Mouse (Mus musculus): ENCODE data around the gene Tcf20. TPM values are rescaled to one million over a fixed set of nuclear protein-coding genes. Genes with fewer than 3 reads are reported as not detected.

The Tcf20 gene
- 8.3 and 8.6 TPM in 2 replicates for polyA plus RNA-seq (2015; fragmentation: Nextera tagmentation; extraction: Ambion mirVana)

DNA sequence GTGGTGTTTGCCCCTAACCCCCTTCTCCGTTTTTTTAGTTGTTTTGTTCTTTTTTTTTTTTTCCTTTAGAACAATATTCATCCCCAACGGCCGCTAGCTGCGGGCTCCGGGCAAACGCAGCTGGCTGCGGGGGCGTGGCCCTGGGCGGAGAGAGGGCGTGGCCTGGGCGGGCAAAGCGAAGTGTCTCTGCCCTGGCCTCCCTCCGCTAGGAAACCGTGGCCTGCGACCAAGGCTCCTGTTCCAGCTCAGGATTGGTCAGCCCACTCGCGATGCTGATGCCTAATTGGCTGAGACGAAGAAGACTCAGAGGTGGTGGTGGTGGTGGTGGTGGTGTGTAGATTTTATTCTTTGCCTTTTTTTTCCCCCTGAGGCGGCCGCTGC lies at the start of gene Tcf20:
Gene Tcf20 (minus strand): TSS at position 141 of the 381 bp plus-strand sequence.
- Histone ChIP-seq H3K27ac (no peak within 1 kb of the TSS), H3K27me3 (replicated peaks) (0 out of 2 replicates have a peak, but pooled peaks cover 10% of the 10 kb centered on the region), H3K4me2 (peak within 1 kb of the TSS; percentile 96), H3K4me1 (peaks cover 27% of the 10 kb centered on the region), H3K9ac (peak within 1 kb of the TSS; percentile 10; the same call in 1 of the 2 replicates), H3K36me3 (no peaks in the 10 kb centered on the region), H3K9me3 (no peaks in the 10 kb centered on the region), H3K4me3 (replicated peaks) (peak within 1 kb of the TSS; percentile 48)
- ATAC-seq (ENCODE audit: insufficient read depth, low FRiP score, low read depth) = peak; percentile 92
- 0% methylated on average over 20 of the region's 20 CpGs for WGBS

DNA sequence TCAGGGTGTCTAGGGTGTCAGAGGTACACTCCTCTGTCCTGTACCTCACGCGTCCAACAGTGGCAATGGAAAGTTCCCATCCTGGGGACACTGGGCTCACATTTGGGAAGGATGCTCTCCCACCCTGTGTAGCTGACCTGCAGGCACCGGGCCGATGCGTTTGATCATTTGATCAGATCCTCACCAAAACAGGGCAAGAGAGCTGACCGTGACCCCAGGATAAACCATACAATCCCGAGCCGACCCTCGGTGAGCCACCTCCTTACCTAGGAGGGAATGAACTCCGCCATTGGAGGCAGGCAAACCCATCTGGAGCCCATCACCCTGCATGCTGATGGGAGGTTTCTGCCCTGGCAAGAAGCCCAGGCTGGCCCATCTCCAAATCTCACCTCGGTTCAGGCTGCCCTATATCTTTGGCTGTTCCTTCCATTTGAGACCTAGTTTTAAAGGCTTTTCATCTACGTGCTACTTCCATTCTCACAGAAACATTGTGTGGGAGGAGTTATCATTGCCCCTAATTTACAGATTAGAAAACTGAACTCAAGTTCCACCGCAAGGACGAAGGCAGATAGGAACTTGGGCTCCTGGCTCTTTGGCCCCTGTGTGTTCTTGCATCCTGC lies 49.3 kb upstream of the Tcf20 start:
- H3K27me3 ChIP-seq (replicated peaks) = peaks cover 9% of the 10 kb centered on the region
- no peak overlapping the region for H3K4me2 ChIP-seq
- no peak overlapping the region for H3K9ac ChIP-seq
- H3K36me3 ChIP-seq = no peaks in the 10 kb centered on the region
- H3K27ac ChIP-seq = no peak overlapping the region
- no peaks in the 10 kb centered on the region for H3K9me3 ChIP-seq
- ATAC-seq (ENCODE audit: insufficient read depth, low FRiP score, low read depth) = peak; percentile 19; the same call in 1 of the 2 replicates
- no peak overlapping the region for H3K4me3 ChIP-seq (replicated peaks)
- 60% methylated on average over 14 of the region's 14 CpGs for WGBS
- peaks cover 44% of the 10 kb centered on the region for H3K4me1 ChIP-seq

DNA sequence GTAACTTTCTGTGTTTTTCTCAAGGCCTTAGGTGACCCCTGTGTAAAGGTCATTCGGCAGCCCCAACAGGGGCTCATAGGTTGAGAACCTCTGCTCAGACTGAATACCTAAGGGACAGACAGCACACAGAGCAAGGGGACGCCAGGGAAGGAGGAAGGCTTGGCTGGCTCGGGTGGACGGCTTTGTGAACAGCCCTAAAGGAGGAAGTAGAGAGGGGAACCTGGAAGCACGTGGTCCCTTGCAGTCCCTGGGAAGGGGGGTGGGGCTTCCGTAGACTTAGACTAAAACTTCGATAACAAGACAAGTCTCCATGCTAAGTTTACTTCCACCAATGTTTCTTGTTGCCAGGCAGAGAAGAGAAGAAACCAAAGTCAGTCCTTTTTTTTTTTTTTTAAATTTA lies 48.4 kb upstream of the Tcf20 start:
- H3K4me1 ChIP-seq = peaks cover 44% of the 10 kb centered on the region
- WGBS = 54% methylated on average over 7 of the region's 7 CpGs

DNA sequence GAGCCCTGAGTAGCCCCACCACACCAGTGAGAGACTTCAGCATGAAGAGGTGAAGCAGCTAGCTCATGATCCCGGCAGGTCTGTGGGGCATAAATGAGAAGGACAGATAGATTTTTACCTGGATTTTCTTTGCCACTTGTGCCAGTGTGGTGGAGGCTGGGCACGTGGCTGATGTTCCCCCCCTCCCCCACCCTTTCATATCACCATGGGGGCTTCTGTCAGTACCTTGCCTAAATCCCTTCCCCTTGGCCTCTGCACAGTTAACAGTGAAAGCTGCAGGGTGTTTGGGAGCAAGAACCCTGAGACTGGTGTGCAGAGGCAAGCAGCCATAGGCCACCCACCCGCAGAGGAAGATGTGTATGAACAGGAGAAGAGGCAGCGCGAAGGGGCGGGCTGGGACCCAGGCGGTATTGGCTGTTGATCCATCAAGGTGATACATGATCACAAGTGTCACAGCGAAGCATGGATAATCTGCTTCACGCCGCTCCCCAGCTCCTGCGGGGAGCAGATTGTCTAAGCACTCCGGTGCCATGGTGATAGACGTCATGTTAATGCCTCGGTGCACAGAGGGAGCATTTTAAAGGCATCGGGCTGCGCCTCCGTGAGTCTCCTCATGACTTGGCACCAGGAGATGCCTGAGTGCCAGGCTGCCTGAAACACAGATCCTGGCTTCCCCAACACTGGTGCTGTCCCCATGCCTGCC lies 46.8 kb upstream of the Tcf20 start:
- H3K9me3 ChIP-seq = no peaks in the 10 kb centered on the region
- no peak overlapping the region for H3K27ac ChIP-seq
- no peaks in the 10 kb centered on the region for H3K36me3 ChIP-seq
- peaks cover 9% of the 10 kb centered on the region for H3K27me3 ChIP-seq (replicated peaks)
- H3K4me1 ChIP-seq = peaks cover 45% of the 10 kb centered on the region
- no peak overlapping the region; the same call in none of the 2 replicates for H3K4me2 ChIP-seq
- ATAC-seq (ENCODE audit: insufficient read depth, low FRiP score, low read depth) = no peak
- WGBS = 21% methylated on average over 17 of the region's 17 CpGs
- H3K4me3 ChIP-seq (replicated peaks) = no peak overlapping the region
- H3K9ac ChIP-seq = no peak overlapping the region

More for the DNA sequence above, 48.4 kb upstream of the Tcf20 start:
- no peaks in the 10 kb centered on the region for H3K36me3 ChIP-seq
- no peak overlapping the region for H3K27ac ChIP-seq
- H3K27me3 ChIP-seq (replicated peaks) = peaks cover 9% of the 10 kb centered on the region
- H3K9me3 ChIP-seq = no peaks in the 10 kb centered on the region
- H3K9ac ChIP-seq = no peak overlapping the region
- ATAC-seq (ENCODE audit: insufficient read depth, low FRiP score, low read depth) = no peak
- no peak overlapping the region for H3K4me2 ChIP-seq
- no peak overlapping the region for H3K4me3 ChIP-seq (replicated peaks)

DNA sequence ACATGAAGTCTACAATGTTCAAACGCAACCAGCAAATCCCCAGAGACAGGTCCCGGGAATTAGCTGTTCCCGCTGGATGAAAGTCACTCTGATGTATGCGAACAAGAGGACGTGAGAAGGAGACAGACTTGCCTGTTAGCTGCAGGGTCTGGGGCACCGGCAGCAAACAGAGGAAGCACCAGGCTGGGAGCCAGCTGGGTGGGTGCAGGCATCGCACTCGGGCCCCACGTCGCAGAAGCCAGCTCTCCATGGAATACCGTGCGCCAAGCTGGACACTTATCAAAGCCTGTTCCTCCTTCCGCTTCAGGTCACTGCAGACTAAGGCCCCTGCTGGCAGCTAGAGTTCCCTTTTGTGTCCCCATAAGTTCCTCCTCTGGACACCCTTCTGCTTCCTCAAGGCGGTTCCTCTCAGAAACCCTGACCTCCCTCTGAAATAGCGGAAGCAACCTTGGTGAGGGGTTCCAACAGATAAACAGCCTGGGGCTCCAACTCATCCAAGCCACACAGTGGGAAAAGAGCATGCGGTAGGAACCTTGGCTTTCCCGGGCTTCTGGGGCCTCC lies 45.4 kb upstream of the Tcf20 start, which contains the start of gene Nfam1:
Gene Nfam1 (minus strand): TSS at position 326 of the 561 bp plus-strand sequence.
- Histone ChIP-seq H3K4me3 (replicated peaks) (peak within 1 kb of the TSS; percentile 17), H3K4me2 (no peak within 1 kb of the TSS), H3K4me1 (peaks cover 43% of the 10 kb centered on the region), H3K9me3 (no peaks in the 10 kb centered on the region), H3K27me3 (replicated peaks) (peaks cover 9% of the 10 kb centered on the region), H3K9ac (no peak within 1 kb of the TSS), H3K36me3 (no peaks in the 10 kb centered on the region), H3K27ac (no peak within 1 kb of the TSS)
- no peak for ATAC-seq (ENCODE audit: insufficient read depth, low FRiP score, low read depth)
- 40% methylated on average over 17 of the region's 17 CpGs for WGBS

DNA sequence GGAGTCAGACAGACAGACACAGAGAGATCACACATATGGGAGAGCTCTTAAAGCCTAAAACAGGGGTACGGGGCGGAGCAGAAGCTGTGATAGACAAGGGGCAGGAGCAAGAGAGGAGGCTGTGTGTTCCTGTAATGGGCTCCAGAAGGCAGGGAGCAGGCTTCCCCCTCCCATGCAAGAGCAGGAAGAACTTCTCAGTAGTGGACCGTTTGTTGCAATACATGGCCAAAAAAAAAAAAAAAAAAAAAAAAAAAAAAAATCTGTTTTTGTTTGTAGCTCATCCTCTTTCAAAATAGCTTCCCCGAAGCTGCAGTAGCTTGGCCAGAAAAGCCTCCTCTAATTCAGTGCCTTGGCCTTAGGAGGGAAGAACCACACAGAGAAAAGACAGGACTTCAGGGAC lies 43.2 kb upstream of the Tcf20 start:
- H3K4me1 ChIP-seq = peaks cover 39% of the 10 kb centered on the region
- ATAC-seq (ENCODE audit: insufficient read depth, low FRiP score, low read depth) = no peak
- H3K9me3 ChIP-seq = no peaks in the 10 kb centered on the region
- 57% methylated on average over 4 of the region's 4 CpGs for WGBS
- H3K4me3 ChIP-seq (replicated peaks) = no peak overlapping the region
- H3K4me2 ChIP-seq = no peak overlapping the region
- peaks cover 9% of the 10 kb centered on the region for H3K27me3 ChIP-seq (replicated peaks)
- H3K36me3 ChIP-seq = no peaks in the 10 kb centered on the region
- H3K27ac ChIP-seq = peak overlapping the region; percentile 19; the same call in 1 of the 2 replicates
- H3K9ac ChIP-seq = no peak overlapping the region

DNA sequence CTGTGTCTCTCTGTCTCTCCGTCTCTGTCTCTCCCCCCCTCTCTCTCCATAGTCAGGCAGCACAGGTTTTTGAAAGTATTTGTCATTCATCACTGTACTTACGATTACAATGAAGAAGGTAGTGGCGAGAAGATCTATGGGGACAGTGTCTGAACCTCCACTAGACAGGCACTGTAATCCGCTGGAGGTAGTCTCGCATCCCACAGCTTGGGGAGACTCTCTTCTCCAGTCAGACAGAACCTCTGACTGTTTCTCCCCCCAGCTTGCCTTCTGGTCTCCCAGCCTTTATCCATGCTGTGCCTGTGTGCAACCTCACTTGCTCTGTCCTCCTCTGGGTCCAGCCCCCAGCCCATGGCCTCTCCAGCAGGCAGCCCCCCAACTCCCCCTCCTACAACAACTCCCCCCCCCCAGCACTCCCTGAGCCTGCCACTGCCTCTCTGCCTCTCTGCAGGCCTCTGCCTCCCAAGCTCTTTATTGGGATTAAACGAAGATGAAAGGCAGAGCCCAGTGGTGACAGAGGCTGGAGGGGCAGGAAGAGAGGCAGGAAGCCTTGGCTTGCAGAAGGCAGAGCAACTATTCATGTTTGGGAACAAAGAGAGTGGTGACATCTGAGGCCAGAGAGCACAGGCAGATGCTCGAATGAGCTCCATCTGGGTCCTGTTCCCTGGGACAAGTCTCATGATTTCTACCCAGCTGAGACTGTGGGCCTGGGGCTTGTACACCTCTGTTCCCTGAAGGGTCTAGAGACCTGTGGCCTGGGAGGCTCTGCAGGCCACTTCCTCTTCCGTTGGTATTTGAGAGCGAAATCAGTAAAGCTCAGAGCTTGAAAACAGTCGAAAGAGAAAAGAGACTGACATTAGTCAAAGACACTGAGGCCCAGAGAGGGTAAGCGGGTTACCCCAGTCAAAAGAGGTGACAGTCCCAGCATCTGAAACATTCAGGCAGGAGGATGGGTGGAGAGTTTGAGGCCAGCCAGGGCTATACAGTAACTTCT lies 42.4 kb upstream of the Tcf20 start:
- H3K4me3 ChIP-seq (replicated peaks) = no peak overlapping the region
- no peak for ATAC-seq (ENCODE audit: insufficient read depth, low FRiP score, low read depth)
- 49% methylated on average over 11 of the region's 11 CpGs for WGBS
- no peak overlapping the region for H3K4me2 ChIP-seq
- peak overlapping the region; percentile 19 for H3K27ac ChIP-seq
- H3K27me3 ChIP-seq (replicated peaks) = peaks cover 7% of the 10 kb centered on the region
- H3K9ac ChIP-seq = no peak overlapping the region
- no peaks in the 10 kb centered on the region for H3K9me3 ChIP-seq
- H3K36me3 ChIP-seq = no peaks in the 10 kb centered on the region
- peaks cover 46% of the 10 kb centered on the region for H3K4me1 ChIP-seq

DNA sequence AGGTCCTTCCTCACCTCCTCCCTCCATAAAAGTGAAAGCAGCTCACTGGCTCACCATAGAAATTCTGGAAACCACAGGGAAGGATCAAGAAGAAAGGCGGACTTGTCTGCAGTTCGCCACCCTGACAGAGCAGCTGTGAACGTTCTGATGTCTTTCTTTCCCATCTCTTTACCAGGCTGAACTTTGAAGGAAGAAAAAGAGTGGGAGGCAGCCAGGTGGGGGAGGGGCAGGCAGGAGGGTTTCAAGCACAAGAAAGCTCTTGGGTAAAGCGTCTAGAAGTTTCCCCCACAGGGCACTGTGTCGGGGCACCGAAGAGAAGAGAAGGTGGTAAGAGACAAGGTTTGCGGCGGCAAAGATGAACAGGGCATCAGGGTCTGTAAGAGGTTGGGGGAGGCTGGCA lies 38.5 kb upstream of the Tcf20 start:
- H3K36me3 ChIP-seq = no peaks in the 10 kb centered on the region
- no peak overlapping the region for H3K9ac ChIP-seq
- 58% methylated on average over 8 of the region's 8 CpGs for WGBS
- H3K4me3 ChIP-seq (replicated peaks) = no peak overlapping the region
- H3K9me3 ChIP-seq = no peaks in the 10 kb centered on the region
- H3K4me1 ChIP-seq = peaks cover 36% of the 10 kb centered on the region
- ATAC-seq (ENCODE audit: insufficient read depth, low FRiP score, low read depth) = no peak
- H3K4me2 ChIP-seq = no peak overlapping the region; the same call in 1 of the 2 replicates
- no peaks in the 10 kb centered on the region for H3K27me3 ChIP-seq (replicated peaks)
- no peak overlapping the region for H3K27ac ChIP-seq

DNA sequence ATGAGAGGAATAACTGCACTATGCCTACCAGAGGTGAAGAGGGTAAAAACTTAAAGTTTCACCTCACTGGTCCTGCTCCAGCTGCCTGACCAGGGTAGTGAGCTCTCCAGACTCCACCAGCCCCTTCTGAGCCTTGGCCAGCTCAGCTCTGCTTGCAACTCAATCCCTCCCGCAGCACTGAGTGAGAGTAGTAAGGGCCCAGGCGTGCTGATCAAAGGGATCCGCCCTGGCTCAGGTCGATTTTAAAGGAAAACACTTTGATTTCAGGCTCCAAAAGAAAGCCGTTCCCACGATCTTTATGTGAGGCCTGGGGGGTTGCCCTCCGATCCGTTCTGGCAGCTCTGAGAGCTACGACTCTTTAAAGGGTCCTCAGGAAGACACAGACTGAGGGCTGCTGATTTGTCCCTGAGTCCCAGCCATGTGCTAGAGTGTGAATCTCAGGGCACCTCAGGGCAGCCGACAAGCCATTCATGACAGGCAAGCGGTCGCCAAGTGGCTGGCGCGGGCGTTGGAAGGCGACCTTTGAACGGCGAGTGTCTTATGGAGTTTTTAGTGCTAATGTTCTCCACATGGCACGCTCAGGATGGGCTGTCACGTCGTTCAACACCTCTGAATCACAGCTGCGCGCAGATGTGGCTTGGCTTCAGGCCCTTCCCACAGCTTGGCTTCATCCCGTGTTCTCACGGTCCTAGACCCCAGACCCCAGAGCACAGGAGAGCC lies 37.5 kb upstream of the Tcf20 start:
- 21% methylated on average over 25 of the region's 25 CpGs for WGBS
- Histone ChIP-seq H3K36me3 (no peaks in the 10 kb centered on the region), H3K4me1 (peaks cover 33% of the 10 kb centered on the region), H3K4me3 (replicated peaks) (no peak overlapping the region), H3K27me3 (replicated peaks) (no peaks in the 10 kb centered on the region), H3K9me3 (no peaks in the 10 kb centered on the region), H3K27ac (peak overlapping the region; percentile 40; the same call in 1 of the 2 replicates), H3K4me2 (peak overlapping the region; percentile 11), H3K9ac (no peak overlapping the region)
- peak; percentile 71; the same call in 1 of the 2 replicates for ATAC-seq (ENCODE audit: insufficient read depth, low FRiP score, low read depth)

DNA sequence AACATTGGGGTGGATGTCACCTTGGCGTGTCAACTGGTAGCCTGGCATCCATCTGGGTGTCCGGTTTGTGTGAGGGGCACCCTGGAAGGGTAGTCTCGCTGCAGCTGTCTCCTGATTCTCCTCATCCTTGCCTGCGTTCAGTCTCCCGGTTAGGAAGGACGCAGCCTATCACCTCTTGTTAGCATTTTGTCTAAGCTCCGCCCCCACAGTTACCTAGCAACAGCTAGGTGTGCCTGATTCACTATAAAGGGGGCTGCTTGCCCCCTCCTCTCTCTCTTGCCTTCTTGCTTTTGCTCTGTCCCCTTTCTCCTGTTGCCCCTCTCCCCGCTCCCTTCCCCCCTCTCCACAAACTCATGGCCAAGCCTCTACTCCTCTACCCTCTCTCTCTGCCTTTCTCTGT lies 35.3 kb upstream of the Tcf20 start:
- 42% methylated on average over 8 of the region's 8 CpGs for WGBS

More for the DNA sequence above, 35.3 kb upstream of the Tcf20 start:
- Histone ChIP-seq H3K4me2 (no peak overlapping the region), H3K27ac (no peak overlapping the region), H3K27me3 (replicated peaks) (no peaks in the 10 kb centered on the region), H3K4me3 (replicated peaks) (no peak overlapping the region), H3K36me3 (no peaks in the 10 kb centered on the region), H3K4me1 (peaks cover 34% of the 10 kb centered on the region), H3K9me3 (no peaks in the 10 kb centered on the region), H3K9ac (no peak overlapping the region)
- no peak for ATAC-seq (ENCODE audit: insufficient read depth, low FRiP score, low read depth)
